Mouse (Mus musculus): ENCODE measurements at regions not wholly inside any gene's neighbourhood (a gene's known extent, or its start where the extent isn't known, plus 50 kb on each side); places are given as distances from the start of the nearest gene placed in this dataset.

GRCm38 (mm10) chr3:31394533-31394932, 84.4 kb upstream of the Slc7a14 start:
- DNase-seq (ENCODE audit: low read depth, low spot score) = no peak

GRCm38 (mm10) chr3:31389955-31390354, 79.8 kb upstream of the Slc7a14 start:
- no peak for DNase-seq (ENCODE audit: low read depth, low spot score)

- no peak for DNase-seq (ENCODE audit: low read depth, low spot score)
Observed at GRCm38 (mm10) chr3:31375678-31376077, 65.5 kb upstream of the Slc7a14 start.

- DNase-seq (ENCODE audit: low read depth, low spot score) = no peak
Observed at GRCm38 (mm10) chr3:31374061-31374460, 63.9 kb upstream of the Slc7a14 start.

- DNase-seq (ENCODE audit: low read depth, low spot score) = no peak
Observed at GRCm38 (mm10) chr3:31368259-31368658, 58.1 kb upstream of the Slc7a14 start.

All from 3T3-L1 (cell line).